In the genomic region with DNA sequence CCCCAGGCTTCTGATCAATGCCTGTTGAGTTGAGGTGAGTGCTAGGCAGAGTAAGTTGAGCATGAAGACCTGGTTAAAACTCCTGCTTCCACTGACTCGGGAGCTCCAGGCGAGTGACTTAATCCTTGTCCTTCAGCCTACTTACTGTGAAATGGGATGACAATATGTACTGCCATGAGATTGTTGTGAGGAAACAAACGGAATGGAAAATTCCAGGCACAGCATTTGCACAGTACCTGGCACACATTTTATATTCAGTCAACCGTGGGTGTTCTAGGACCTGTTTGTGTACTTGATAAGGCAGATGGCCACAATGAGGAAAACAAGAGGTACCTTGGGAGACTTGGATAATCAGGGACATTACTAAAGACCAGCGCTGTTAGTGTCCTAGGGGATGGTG, we compare ENCODE assay signal across 31 mouse cellular contexts. TPM values are rescaled to one million over a fixed set of nuclear protein-coding genes. Genes with fewer than 3 reads are reported as not detected.
A peak's percentile ranks its signal among the peaks of the same experiment; 100 is the strongest.
DNase-seq lines count a peak whose midpoint lies in the region; ATAC-seq and TF ChIP-seq lines count a peak whose summit lies in the region.
"Had no signal": no experiment of that assay in that cellular context is flagged by ENCODE, and none has a peak within 500 bp of the region (broad histone marks: within the 10 kb centered on the region; RNA-seq: fewer than 3 reads in every experiment).

No protein-coding gene starts in this region.

- 66% methylated on average over 5 of the region's 5 CpGs for WGBS in kidney, adult 2 months
- 87% methylated on average over 5 of the region's 5 CpGs for WGBS in kidney, embryonic 14.5 days

- H3K4me3 ChIP-seq in kidney, adult 2 months (ENCODE audit: insufficient read depth, low read depth, low read length), result no peak overlapping the region
- H3K4me3 ChIP-seq in kidney, embryonic 14.5 days (ENCODE audit: low read length), result no peak overlapping the region
- H3K4me3 ChIP-seq: embryonic facial prominence, embryonic 10.5 days; embryonic facial prominence, embryonic 13.5 days; erythroblast, embryonic 14.5 days; forebrain, embryonic 13.5 days; gastrocnemius, adult 2 months; heart, embryonic 10.5 days; heart, embryonic 13.5 days had no signal

- TF ChIP-seq POLR2A in kidney, adult 2 months (IDR thresholded peaks at IDR 0.05; ENCODE audit: low read depth, low read length), result no peak

- no peak for ATAC-seq in kidney, embryonic 14.5 days (ENCODE audit: low FRiP score, low TSS enrichment)
- ATAC-seq: forebrain, embryonic 13.5 days; forebrain, embryonic 16.5 days; hindbrain, postnatal 0 days; inflammation-experienced regulatory T-cells, adult 6 months; intestine, embryonic 16.5 days; Patski had no signal

- H3K9ac ChIP-seq in kidney, embryonic 14.5 days (ENCODE audit: low read depth, low read length), result no peak overlapping the region
- H3K9ac ChIP-seq: embryonic facial prominence, embryonic 13.5 days; forebrain, embryonic 13.5 days; heart, embryonic 13.5 days; hindbrain, embryonic 14.5 days had no signal

- no peaks in the 10 kb centered on the region for H3K9me3 ChIP-seq in kidney, embryonic 14.5 days (ENCODE audit: control insufficient read depth, low read length)
- H3K9me3 ChIP-seq: embryonic facial prominence, embryonic 10.5 days; embryonic facial prominence, embryonic 13.5 days; forebrain, embryonic 13.5 days; G1E; heart, embryonic 10.5 days; heart, embryonic 13.5 days had no signal

- H3K36me3 ChIP-seq in kidney, adult 2 months (ENCODE audit: control insufficient read depth, insufficient read depth, low read length), result no peaks in the 10 kb centered on the region
- H3K36me3 ChIP-seq in kidney, embryonic 14.5 days (ENCODE audit: control insufficient read depth, insufficient read depth, low read length), result no peaks in the 10 kb centered on the region
- H3K36me3 ChIP-seq: embryonic facial prominence, embryonic 10.5 days; embryonic facial prominence, embryonic 13.5 days; G1E; heart, embryonic 10.5 days; heart, embryonic 13.5 days had no signal

- no peak overlapping the region for H3K27ac ChIP-seq in kidney, adult 2 months (ENCODE audit: insufficient read depth, low read depth, low read length)
- no peak overlapping the region for H3K27ac ChIP-seq in kidney, embryonic 14.5 days (ENCODE audit: low read depth, low read length)
- H3K27ac ChIP-seq: embryonic facial prominence, embryonic 10.5 days; embryonic facial prominence, embryonic 13.5 days; forebrain, embryonic 13.5 days; heart, embryonic 10.5 days; heart, embryonic 13.5 days; hindbrain, embryonic 14.5 days; hindbrain, postnatal 0 days had no signal

- no peak for TF ChIP-seq CTCF in kidney, adult 2 months (conservative IDR thresholded peaks at IDR 0.05; ENCODE audit: insufficient read depth, insufficient read length, low read depth, low read length)

- DNase-seq in cerebellum, adult 18-20 months, result peak; percentile 23 to 36
- no peak for DNase-seq in cerebellum, postnatal 4 days (ENCODE audit: low spot score in 2 of 2)
- DNase-seq in cerebellum, adult 9-11 months, result peak; percentile 50
- no peak for DNase-seq in cerebellum, postnatal 36 days
- peak; percentile 46 for DNase-seq in kidney, adult 2 months
- DNase-seq in layer of hippocampus, adult 9-11 months, result peak; percentile 31
- DNase-seq in layer of hippocampus, adult 11-12 months (ENCODE audit: low spot score), result no peak
- DNase-seq: adrenal gland, postnatal 10 days; adrenal gland, postnatal 36 days; B cell, adult 2 months; cerebellum, postnatal 10 days; embryo, embryonic 11 days; gastrocnemius, adult 2 months; gastrocnemius, postnatal 14 days; heart, adult 18-20 months; heart, postnatal 14 days; heart, postnatal 4 days had no signal

- H3K4me1 ChIP-seq in kidney, adult 2 months (ENCODE audit: control insufficient read depth, insufficient read depth, low read length), result no peaks in the 10 kb centered on the region
- 0 out of 2 replicates have a peak, but pooled peaks cover 3% of the 10 kb centered on the region for H3K4me1 ChIP-seq in kidney, embryonic 14.5 days (ENCODE audit: control insufficient read depth, insufficient read depth, low read length)
- H3K4me1 ChIP-seq: forebrain, embryonic 13.5 days had no signal

- H3K27me3 ChIP-seq in kidney, adult 2 months (replicated peaks; ENCODE audit: control insufficient read depth, insufficient read depth, low read length), result no peaks in the 10 kb centered on the region
- H3K27me3 ChIP-seq in kidney, embryonic 14.5 days (ENCODE audit: control insufficient read depth, insufficient read depth, low read length), result 0 out of 2 replicates have a peak, but pooled peaks cover 3% of the 10 kb centered on the region
- H3K27me3 ChIP-seq: embryonic facial prominence, embryonic 13.5 days; Patski had no signal

- H3K4me2 ChIP-seq in kidney, embryonic 14.5 days (replicated peaks; ENCODE audit: low read depth, low read length), result no peak overlapping the region
- H3K4me2 ChIP-seq: embryonic facial prominence, embryonic 13.5 days; forebrain, embryonic 13.5 days; heart, embryonic 13.5 days; hindbrain, embryonic 14.5 days had no signal

RNA-seq across cellular contexts. Expression of gene Rbm15, which starts 29.9 kb away (rescaled TPM):
- polyA plus RNA-seq in kidney, adult 2 months (2012; rRNA removed), result 6.2 and 6.4 TPM in 2 replicates
- polyA plus RNA-seq in kidney, embryonic 14.5 days (2014; fragmentation: Nextera tagmentation; extraction: Ambion mirVana), result 20.9 and 21.0 TPM in 2 replicates

Comparison
In these comparisons a context has a peak if more than half of its experiments do, and no peak if none do; other contexts are left out.
1. DNase-seq: peak in cerebellum, adult 18-20 months (2 of 2), cerebellum, adult 9-11 months (single experiment), kidney, adult 2 months (single experiment) and layer of hippocampus, adult 9-11 months (single experiment); none in cerebellum, postnatal 4 days (0 of 2), cerebellum, postnatal 36 days (0 of 2) and layer of hippocampus, adult 11-12 months (single experiment).